Mouse (Mus musculus) spleen, adult 2 months (tissue): ENCODE data around the gene Aff3. TPM values are rescaled to one million over a fixed set of nuclear protein-coding genes. Genes with fewer than 3 reads are reported as not detected.

Experiments used
- DNase-seq, 2 experiments: peaks; one replicate each; pipeline versions ENCODE4 v3.0.0 to v3.0.0-alpha.2; 2012 to 2021; ENCODE audit warnings: low spot score in 2 of 2, low read depth in 1 of 2
- H3K27ac ChIP-seq: fragments of 200-500 bp; 2 replicates; pipeline ENCODE4 v1.5.1; 2012; ENCODE audit warnings: low read length, inconsistent platforms; ENCODE audit not compliant: insufficient read depth
- H3K27me3 ChIP-seq: fragments of 200-500 bp; 2 replicates; pipeline ENCODE4 v1.6.1; 2012; ENCODE audit warnings: mild to moderate bottlenecking, moderate library complexity, low read length, inconsistent platforms; ENCODE audit not compliant: control insufficient read depth, insufficient read depth
- H3K36me3 ChIP-seq: fragments of 200-500 bp; 2 replicates; pipeline ENCODE4 v1.6.1; 2012; ENCODE audit warnings: mild to moderate bottlenecking, low read length, inconsistent platforms; ENCODE audit not compliant: control insufficient read depth, insufficient read depth
- H3K4me1 ChIP-seq: fragments of 200-500 bp; 2 replicates; pipeline ENCODE4 v1.6.1; 2011; ENCODE audit warnings: inconsistent platforms; ENCODE audit not compliant: control insufficient read depth, insufficient read depth, insufficient read length
- H3K4me3 ChIP-seq: fragments of 200-500 bp; 2 replicates; pipeline ENCODE4 v1.5.1; 2011; ENCODE audit warnings: mild to moderate bottlenecking, inconsistent platforms; ENCODE audit not compliant: insufficient read depth, insufficient read length; ENCODE audit errors: extremely low read depth
- CTCF ChIP-seq: fragments of 200-500 bp; IDR thresholded peaks from 2 replicates; pipeline ENCODE4 v1.5.1; 2011; ENCODE audit warnings: mild to moderate bottlenecking, inconsistent platforms; ENCODE audit not compliant: insufficient read depth, insufficient read length, insufficient replicate concordance; ENCODE audit errors: extremely low read depth
- POLR2A ChIP-seq: fragments of 200-500 bp; IDR thresholded peaks from 2 replicates; pipeline ENCODE4 v1.6.1; 2011; ENCODE audit warnings: low read depth, low read length, inconsistent platforms
- WGBS: fragments of 180-500 bp; shearing (Covaris S2); methylation state at CpG from one replicate; pipeline ENCODE4 v1.1.7; 2018; 5-methylcytosine and 5-hydroxymethylcytosine counted together
- polyA plus RNA-seq: library from polyadenylated mRNA; depleted of rRNA; stranded (reverse); fragments of >200 nt; gene quantifications from 2 replicates; pipeline ENCODE4 v1.2.3, GENCODE M21; 2012

Gene Aff3
- polyA plus RNA-seq, 1 experiment = 20.2 TPM

DNA sequence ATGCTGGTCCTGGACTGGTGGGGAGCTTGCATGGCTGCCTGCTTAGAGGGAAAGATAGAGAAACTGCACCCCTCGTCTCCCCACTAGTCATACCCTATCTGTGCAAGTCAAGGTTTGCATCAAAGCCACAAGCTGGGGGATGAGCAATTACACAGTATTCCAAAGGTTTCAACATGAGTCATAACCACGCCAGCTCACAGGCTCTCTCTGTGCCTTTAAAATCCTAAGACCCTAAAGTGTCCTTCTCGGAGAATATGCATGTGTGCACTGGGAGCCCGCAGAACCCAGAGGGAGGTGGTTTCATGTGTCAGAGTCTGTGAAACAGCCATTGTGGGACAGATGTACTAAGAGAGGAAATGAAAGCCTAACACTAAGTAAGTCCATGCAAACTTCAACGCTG, 194.6 kb downstream of the Aff3 start:
- Histone ChIP-seq H3K36me3 (no peaks in the 10 kb centered on the region; the same call in 1 of the 2 replicates), H3K4me1 (no peaks in the 10 kb centered on the region), H3K27me3 (no peaks in the 10 kb centered on the region), H3K4me3 (no peak overlapping the region), H3K27ac (no peak overlapping the region)
- WGBS = 74% methylated on average over 5 of the region's 5 CpGs
- TF ChIP-seq CTCF = no peak
- TF ChIP-seq POLR2A = no peak
- no peak for DNase-seq

- TF ChIP-seq POLR2A = no peak
- TF ChIP-seq CTCF = no peak
- 83% methylated on average over 7 of the region's 7 CpGs for WGBS
- no peak overlapping the region for H3K4me3 ChIP-seq
Observed at GRCm38 (mm10) chr1:38467305-38468083, 197.3 kb downstream of the Aff3 start.

DNA sequence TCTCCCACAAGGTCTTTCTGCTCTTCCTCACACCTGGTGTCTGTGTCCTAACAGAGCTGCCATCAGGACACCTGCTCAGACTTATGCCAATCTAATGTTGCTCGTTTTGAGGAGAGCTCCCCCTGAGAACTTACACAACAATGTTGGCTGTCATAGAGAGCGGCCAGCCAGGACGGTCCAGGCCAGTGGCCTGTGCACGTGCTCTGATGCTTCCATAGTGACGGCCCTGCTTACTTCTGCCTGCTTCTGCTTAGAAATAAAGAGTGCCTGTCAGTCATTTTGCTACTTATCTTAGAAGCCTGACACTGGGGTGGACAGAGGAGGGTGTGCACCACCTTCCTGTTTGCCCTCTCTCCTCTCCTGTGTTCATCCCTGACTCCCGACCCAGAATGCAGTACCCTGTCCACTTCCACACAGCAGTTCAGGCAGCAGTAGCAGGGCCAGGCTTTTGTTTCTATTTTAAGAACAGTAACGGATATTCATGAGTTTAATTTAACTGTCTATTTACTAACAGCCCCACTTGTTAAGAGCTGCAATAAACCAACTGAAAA, 208.0 kb downstream of the Aff3 start:
- Histone ChIP-seq H3K27ac (no peak overlapping the region), H3K4me1 (no peaks in the 10 kb centered on the region), H3K36me3 (no peaks in the 10 kb centered on the region), H3K27me3 (no peaks in the 10 kb centered on the region), H3K4me3 (no peak overlapping the region)
- WGBS = 76% methylated on average over 7 of the region's 7 CpGs
- DNase-seq = no peak
- TF ChIP-seq POLR2A (no peak), CTCF (no peak)

More at GRCm38 (mm10) chr1:38467305-38468083, 197.3 kb downstream of the Aff3 start:
- Histone ChIP-seq H3K36me3 (no peaks in the 10 kb centered on the region; the same call in 1 of the 2 replicates), H3K4me1 (no peaks in the 10 kb centered on the region), H3K27me3 (no peaks in the 10 kb centered on the region), H3K27ac (no peak overlapping the region)
- no peak for DNase-seq

- Histone ChIP-seq H3K27me3 (no peaks in the 10 kb centered on the region), H3K27ac (no peak overlapping the region), H3K4me3 (no peak overlapping the region), H3K4me1 (no peaks in the 10 kb centered on the region), H3K36me3 (no peaks in the 10 kb centered on the region)
- DNase-seq = no peak
- 79% methylated on average over 8 of the region's 8 CpGs for WGBS
- TF ChIP-seq POLR2A (no peak), CTCF (no peak)
Observed at GRCm38 (mm10) chr1:38454921-38455320, 209.8 kb downstream of the Aff3 start.

GRCm38 (mm10) chr1:38451367-38451766, 213.4 kb downstream of the Aff3 start:
- no peaks in the 10 kb centered on the region for H3K4me1 ChIP-seq
- no peak for DNase-seq
- TF ChIP-seq POLR2A (no peak), CTCF (no peak)
- 93% methylated on average over 6 of the region's 6 CpGs for WGBS
- H3K4me3 ChIP-seq = no peak overlapping the region
- no peaks in the 10 kb centered on the region for H3K27me3 ChIP-seq
- H3K36me3 ChIP-seq = peaks cover 1% of the 10 kb centered on the region; the same call in 1 of the 2 replicates
- no peak overlapping the region for H3K27ac ChIP-seq

GRCm38 (mm10) chr1:38450677-38451076, 214.1 kb downstream of the Aff3 start:
- Histone ChIP-seq H3K27me3 (no peaks in the 10 kb centered on the region), H3K36me3 (peaks cover 1% of the 10 kb centered on the region; the same call in 1 of the 2 replicates), H3K27ac (no peak overlapping the region), H3K4me3 (no peak overlapping the region), H3K4me1 (no peaks in the 10 kb centered on the region)
- WGBS = 91% methylated on average over 12 of the region's 12 CpGs
- DNase-seq = no peak
- TF ChIP-seq CTCF = no peak
- TF ChIP-seq POLR2A = no peak

- no peak for DNase-seq
- Histone ChIP-seq H3K36me3 (peaks cover 1% of the 10 kb centered on the region; the same call in 1 of the 2 replicates), H3K27ac (no peak overlapping the region), H3K27me3 (no peaks in the 10 kb centered on the region), H3K4me1 (no peaks in the 10 kb centered on the region), H3K4me3 (no peak overlapping the region)
- TF ChIP-seq CTCF (no peak), POLR2A (no peak)
- 90% methylated on average over 7 of the region's 7 CpGs for WGBS
Observed at GRCm38 (mm10) chr1:38449816-38450478, 214.8 kb downstream of the Aff3 start.
